Mouse (Mus musculus): ENCODE measurements at regions not wholly inside any gene's neighbourhood (a gene's known extent, or its start where the extent isn't known, plus 50 kb on each side); places are given as distances from the start of the nearest gene placed in this dataset.

GRCm38 (mm10) chr1:193433493-193434021, 63.5 kb upstream of the Camk1g start:
- TF ChIP-seq POLR2A (IDR thresholded peaks at IDR 0.05; ENCODE audit: low read depth, low read length) = no peak
- no peak for TF ChIP-seq CTCF (IDR thresholded peaks at IDR 0.05; ENCODE audit: extremely low read depth, insufficient read depth, insufficient read length, insufficient replicate concordance)
